Comparison of ENCODE assay signal across 10 mouse cellular contexts in genomic region chr7:123983177-123984046, GRCm38 (mm10). TPM values are rescaled to one million over a fixed set of nuclear protein-coding genes. Genes with fewer than 3 reads are reported as not detected.
DNase-seq lines count a peak whose midpoint lies in the region; ATAC-seq and TF ChIP-seq lines count a peak whose summit lies in the region.
"Had no signal": no experiment of that assay in that cellular context is flagged by ENCODE, and none has a peak within 500 bp of the region (broad histone marks: within the 10 kb centered on the region; RNA-seq: fewer than 3 reads in every experiment).

No protein-coding gene starts in this region.

- TF ChIP-seq CTCF in gastrocnemius, adult 2 months (IDR thresholded peaks at IDR 0.05): no peak
- TF ChIP-seq CTCF in testis, adult 2 months (IDR thresholded peaks at IDR 0.05; ENCODE audit: control insufficient read depth, insufficient read depth, insufficient replicate concordance, low read depth, low read length): no peak

- H3K4me2 ChIP-seq in limb, embryonic 13.5 days (replicated peaks): peak overlapping the region; percentile 98

- no peaks in the 10 kb centered on the region for H3K36me3 ChIP-seq in testis, adult 2 months (ENCODE audit: control insufficient read depth, insufficient read depth, low read length)
- no peaks in the 10 kb centered on the region for H3K36me3 ChIP-seq in limb, embryonic 13.5 days

- ATAC-seq in limb, embryonic 13.5 days (ENCODE audit: low FRiP score, low read depth): peak; percentile 41; the same call in 1 of the 2 replicates

- H3K27ac ChIP-seq in gastrocnemius, adult 2 months: no peak overlapping the region
- no peak overlapping the region for H3K27ac ChIP-seq in testis, adult 2 months (ENCODE audit: control insufficient read depth, insufficient read depth, low read depth, low read length)
- no peak overlapping the region for H3K27ac ChIP-seq in limb, embryonic 13.5 days

- H3K27me3 ChIP-seq in testis, adult 2 months (ENCODE audit: control insufficient read depth, insufficient read depth, low read length): peaks cover 3% of the 10 kb centered on the region; the same call in 1 of the 2 replicates
- H3K27me3 ChIP-seq in limb, embryonic 13.5 days: peaks cover 99% of the 10 kb centered on the region

- no peaks in the 10 kb centered on the region for H3K9me3 ChIP-seq in limb, embryonic 13.5 days

- peak overlapping the region; percentile 52 for H3K4me3 ChIP-seq in gastrocnemius, adult 2 months
- peak overlapping the region; percentile 35; the same call in 1 of the 2 replicates for H3K4me3 ChIP-seq in testis, adult 2 months (ENCODE audit: control insufficient read depth, low read depth, low read length)
- peak overlapping the region; percentile 65 for H3K4me3 ChIP-seq in limb, embryonic 13.5 days
- H3K4me3 ChIP-seq: erythroblast, embryonic 14.5 days had no signal

- under 1% methylated on average over 61 of the region's 97 CpGs for WGBS in limb, embryonic 13.5 days

- peak overlapping the region; percentile 60 for H3K9ac ChIP-seq in limb, embryonic 13.5 days

- H3K4me1 ChIP-seq in testis, adult 2 months (ENCODE audit: control insufficient read depth, insufficient read depth, low read length): peaks cover 14% of the 10 kb centered on the region
- peaks cover 17% of the 10 kb centered on the region for H3K4me1 ChIP-seq in limb, embryonic 13.5 days

- TF ChIP-seq POLR2A in testis, adult 2 months (IDR thresholded peaks at IDR 0.05; ENCODE audit: control insufficient read depth, low read depth, low read length): no peak

- intact Hi-C loops in gastrocnemius, adult 2 months (cut with DNase I): no loop called here

- no peak for DNase-seq in gastrocnemius, adult 2 months
- no peak for DNase-seq in gastrocnemius, postnatal 25 days
- no peak for DNase-seq in testis, postnatal 10 days (ENCODE audit: low spot score)
- DNase-seq in right cerebral cortex, postnatal 25 days: peak; percentile 37
- no peak for DNase-seq in thymus, postnatal 0 days (ENCODE audit: low spot score)
- DNase-seq in thymus, postnatal 14 days: no peak

RNA-seq across cellular contexts. Expression of gene Hs3st4, which starts 0.7 kb away (rescaled TPM):
- total RNA-seq in gastrocnemius, adult 2 months (2021): not detected
- not detected for total RNA-seq in gastrocnemius, postnatal 25 days (2021)
- 2.3 and 2.4 TPM in 2 replicates for polyA plus RNA-seq in testis, adult 2 months (2012; rRNA removed)
- polyA plus RNA-seq in limb, embryonic 13.5 days (2015; fragmentation: Nextera tagmentation; extraction: Ambion mirVana): 0.56 and 0.83 TPM in 2 replicates
- polyA plus RNA-seq in thymus, postnatal 0 days (2015; fragmentation: Nextera tagmentation; extraction: Ambion mirVana): not detected in 2 replicates
- total RNA-seq: neutrophil, adult 5-6 weeks had no signal
- polyA plus RNA-seq: erythroblast, embryonic 14.5 days had no signal
